Mouse (Mus musculus) brain, adult 2 months (tissue): ENCODE measurements at regions not wholly inside any gene's neighbourhood (a gene's known extent, or its start where the extent isn't known, plus 50 kb on each side); places are given as distances from the start of the nearest gene placed in this dataset.
"Not testable (repeated sequence)": the region's sequence is repeated elsewhere in the genome, so short reads cannot be mapped to it uniquely, and the experiment has no call there.

Experiments
- DNase-seq: peaks from one replicate; pipeline ENCODE4 v3.0.0; 2011; ENCODE audit warnings: low read depth, low spot score

DNA sequence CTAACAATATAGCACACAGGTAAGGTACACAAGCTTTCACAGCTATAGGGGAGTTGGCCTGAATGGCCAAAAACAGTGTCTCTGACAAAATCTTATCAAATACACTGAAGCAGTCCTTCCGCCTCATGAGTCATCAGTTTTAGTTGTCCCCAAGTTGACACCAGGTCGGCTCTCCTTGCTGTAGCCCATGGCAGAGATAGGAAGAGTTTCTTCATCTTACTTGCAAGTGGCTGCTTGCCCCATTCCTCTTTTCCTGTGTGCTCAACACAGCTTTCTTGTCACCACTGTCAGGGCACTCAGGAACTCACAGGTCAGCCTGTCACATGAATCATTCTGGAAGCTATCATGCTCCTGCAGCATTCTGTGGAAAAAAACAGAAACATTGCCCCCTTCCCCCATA is 77.1 kb downstream of the Olfr721-ps1 start:
- DNase-seq = not testable (repeated sequence)

DNA sequence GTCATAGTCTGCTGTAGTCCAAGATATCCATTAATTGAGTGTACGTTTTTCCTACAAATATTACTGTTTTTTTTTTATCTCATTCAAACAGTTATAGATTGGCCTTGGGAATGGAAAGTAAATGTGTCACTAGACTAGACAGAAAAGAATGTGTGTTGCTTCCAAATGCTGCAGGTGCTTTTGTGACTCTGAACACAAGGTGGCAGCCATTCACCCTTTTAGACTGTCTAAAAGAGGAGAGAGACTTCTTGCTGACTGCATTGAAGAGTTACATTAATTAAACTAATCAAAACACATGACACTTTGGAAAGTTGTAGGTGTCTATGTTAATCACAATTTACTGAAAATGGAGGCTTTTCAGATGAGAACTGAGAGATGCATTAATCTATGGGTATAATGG is 80.7 kb downstream of the Olfr721-ps1 start:
- DNase-seq = peak; percentile 61

- DNase-seq = peak; percentile 37
These were observed 85.3 kb downstream of the Olfr721-ps1 start for GRCm38 (mm10) chr14:14486356-14486755.

- no peak for DNase-seq
These were observed 89.4 kb downstream of the Olfr721-ps1 start for GRCm38 (mm10) chr14:14490501-14490900.

DNA sequence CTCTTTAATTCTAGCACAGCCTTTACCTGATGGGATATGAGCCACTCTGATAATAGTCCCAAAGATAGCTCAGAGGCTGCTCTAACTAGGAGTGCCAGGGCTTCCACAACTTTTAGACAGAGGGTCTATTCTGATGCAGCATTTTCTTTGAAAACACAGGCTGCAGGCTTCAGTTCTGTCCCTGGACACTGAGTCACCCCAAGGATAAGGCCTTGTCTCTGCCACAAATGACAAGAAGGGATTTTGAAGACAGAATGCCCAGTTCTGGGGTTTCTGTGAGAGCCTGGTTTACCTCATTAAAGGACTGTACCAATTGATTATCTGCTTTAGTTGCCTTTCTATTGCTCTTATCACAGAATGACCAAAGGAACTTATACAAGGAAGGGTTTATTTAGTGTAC is 90.9 kb downstream of the Olfr721-ps1 start:
- DNase-seq = no peak

GRCm38 (mm10) chr14:14511927-14512326 is 110.8 kb downstream of the Olfr721-ps1 start:
- no peak for DNase-seq

- DNase-seq = no peak
These were observed 112.0 kb downstream of the Olfr721-ps1 start for GRCm38 (mm10) chr14:14513056-14513455.

DNA sequence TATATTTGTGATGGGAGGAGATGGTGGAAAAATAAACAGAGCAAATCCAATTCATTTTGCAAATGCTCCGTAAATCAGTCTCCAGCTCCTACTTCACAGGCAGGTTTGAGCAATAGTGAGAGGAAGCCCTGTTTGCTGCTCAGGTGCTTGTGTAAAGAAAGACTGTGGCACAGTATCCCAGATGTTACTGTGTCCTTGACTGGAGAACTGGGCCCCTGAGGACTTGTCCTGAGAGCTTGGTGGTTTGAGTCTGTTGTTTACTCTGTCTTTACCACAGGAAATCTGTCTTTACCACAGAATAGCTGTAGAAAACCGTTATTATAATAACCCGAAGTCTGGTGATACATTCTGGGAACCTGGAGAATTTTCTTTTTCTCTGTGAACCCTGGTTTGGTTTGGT is 112.4 kb downstream of the Olfr721-ps1 start:
- no peak for DNase-seq

DNA sequence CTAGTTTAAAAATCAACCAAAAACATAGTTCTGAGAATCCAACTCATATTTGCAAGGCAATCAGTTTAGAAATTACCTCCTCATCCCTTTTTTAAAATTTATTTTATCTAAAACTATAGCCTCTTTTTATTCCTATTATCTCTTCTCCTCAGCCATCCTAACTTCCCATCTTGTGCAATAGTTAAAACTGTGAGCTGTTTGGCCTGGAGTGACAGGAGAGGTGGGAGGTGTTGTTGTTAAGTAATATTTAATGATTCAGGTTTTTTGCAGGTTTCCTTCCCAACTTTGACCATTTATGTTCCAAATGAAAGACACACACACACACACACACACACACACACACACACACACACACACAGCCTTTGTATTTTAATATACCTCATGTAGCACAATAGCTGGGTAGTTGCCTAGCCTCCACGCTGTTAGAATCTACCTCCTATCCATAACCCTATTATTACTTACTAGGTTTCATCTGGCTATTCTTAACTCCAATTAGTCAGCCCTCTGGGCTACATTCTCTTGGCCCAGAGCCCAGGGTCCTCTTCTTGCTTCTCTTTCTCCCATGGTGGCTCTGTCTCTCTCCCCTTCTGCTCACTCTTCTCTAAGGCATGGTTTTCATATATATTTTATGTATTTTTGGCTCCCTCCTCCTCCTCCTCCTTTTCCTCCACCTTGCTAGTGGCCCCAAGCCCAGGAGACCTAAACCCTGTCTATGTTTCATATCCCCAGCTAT is 113.5 kb downstream of the Olfr721-ps1 start:
- DNase-seq = peak; percentile 27

DNA sequence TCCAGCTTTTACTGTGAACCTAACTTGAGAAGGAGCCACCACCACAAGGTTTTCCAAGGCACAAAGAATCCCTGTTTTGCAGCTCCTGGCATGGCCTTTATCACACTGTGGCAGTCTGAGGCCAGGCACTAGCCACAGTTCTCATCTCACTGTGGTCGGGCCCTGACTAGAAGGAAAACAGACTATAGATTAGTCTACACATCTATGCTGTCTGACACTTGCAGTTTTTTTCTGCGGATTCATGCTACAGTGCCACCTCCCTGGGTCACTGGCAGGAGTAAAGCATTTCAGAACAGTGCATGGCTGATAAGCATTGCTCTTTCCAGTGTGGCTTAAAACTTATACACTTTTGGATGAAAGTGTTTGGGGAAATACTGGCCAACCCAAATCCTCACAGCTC is 114.3 kb downstream of the Olfr721-ps1 start:
- no peak for DNase-seq

DNA sequence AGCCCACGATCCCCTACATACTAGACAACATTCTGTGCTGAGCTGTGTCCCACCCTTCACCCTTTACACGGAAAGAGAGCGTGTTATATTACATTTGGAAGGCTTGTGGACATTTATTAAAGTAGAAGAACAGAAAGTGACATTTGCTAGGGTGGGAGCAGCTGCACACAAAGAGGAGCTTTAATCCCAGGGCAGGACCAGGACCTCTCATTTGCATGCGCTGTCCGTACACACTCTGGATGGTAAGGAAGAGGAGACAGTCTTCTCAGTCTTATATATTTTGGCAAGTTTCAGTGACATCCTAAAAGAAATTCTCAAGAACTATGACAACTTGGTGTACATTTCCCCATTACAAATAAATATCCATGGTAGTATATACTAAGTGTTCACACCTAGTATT is 114.8 kb downstream of the Olfr721-ps1 start:
- DNase-seq = no peak

DNA sequence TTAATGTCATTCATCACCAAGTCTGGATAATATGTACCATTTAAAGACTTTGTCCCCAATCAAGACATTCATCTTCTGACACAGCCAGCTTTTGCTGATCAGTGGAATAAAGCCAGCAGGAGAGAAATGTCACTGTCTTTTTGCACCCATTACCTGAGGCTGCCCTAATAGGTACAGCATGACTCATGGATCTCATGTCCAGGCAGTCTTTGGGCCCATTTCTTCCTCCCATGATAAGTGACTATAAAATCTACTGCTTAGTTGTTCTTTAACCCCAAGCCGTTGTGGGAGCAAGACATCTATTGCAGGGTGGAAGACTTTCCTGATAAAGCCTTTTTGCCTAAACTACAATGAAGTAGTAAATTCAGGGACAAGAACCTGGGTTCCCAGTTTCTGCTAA is 116.9 kb downstream of the Olfr721-ps1 start:
- no peak for DNase-seq

DNA sequence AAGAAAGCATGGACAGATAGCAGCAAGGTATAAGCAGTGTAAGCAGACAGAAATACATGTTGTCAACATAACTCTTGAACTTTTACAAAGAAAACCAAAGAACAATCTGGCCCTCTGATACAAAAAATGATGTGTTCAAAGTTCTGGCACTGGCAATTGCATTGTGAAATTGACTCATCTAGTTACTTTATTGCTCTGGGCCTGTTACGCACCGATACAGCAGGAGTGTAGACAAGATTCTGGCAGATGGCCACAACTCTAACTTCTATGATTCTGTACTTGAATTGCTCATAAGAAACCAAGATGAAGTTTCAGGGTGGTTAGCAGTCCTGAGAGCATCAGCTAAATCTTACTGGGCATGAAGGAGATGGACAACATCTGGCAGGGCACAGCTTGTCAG is 117.7 kb downstream of the Olfr721-ps1 start:
- DNase-seq = peak; percentile 10

- peak; percentile 34 for DNase-seq
These were observed 119.1 kb downstream of the Olfr721-ps1 start for GRCm38 (mm10) chr14:14520195-14520594.

DNA sequence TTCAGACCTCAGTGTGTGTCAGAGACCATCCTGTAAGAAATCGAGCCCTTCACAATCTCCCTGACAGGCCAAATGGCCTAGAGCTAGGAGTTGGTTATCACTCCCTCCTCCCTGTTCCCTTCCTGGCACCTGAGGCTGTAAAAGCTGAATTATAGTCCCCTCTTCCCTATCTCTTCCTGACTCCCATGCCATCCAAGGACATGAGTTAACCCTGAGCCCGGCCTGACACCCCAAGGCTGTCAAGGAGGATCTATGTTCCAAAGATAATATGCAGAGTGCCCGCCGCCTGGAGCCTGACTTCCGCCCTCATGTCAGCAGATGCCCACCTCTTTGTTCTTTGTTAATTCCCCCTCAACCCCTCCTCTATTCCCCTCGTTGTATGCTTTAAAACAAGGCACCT is 120.2 kb downstream of the Olfr721-ps1 start:
- DNase-seq = not testable (repeated sequence)

DNA sequence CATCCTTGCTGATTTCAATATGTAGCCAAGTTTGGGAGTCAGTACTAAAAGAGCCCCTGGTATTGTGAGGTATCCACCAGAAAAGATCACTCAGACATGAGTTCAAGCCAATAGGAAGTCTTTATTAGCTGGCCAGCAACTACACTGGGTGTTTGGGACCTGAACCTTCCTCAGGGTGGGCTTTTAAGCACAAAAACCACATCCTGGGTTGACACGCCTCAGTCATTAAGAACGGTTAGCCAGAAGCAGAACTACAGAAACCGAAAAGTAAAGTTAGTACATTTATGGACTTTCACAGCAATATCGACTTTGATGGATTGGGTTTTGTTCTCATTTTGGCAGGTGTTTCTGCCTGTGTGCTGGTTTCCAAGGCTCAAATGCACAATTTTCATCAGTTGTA is 124.1 kb downstream of the Olfr721-ps1 start:
- no peak for DNase-seq

- DNase-seq = no peak
These were observed 127.3 kb downstream of the Olfr721-ps1 start for GRCm38 (mm10) chr14:14528437-14528836.

GRCm38 (mm10) chr14:14541206-14541605 is 140.1 kb downstream of the Olfr721-ps1 start:
- DNase-seq = no peak

GRCm38 (mm10) chr14:14541705-14542104 is 140.6 kb downstream of the Olfr721-ps1 start:
- DNase-seq = no peak

GRCm38 (mm10) chr14:14544236-14544635 is 143.1 kb downstream of the Olfr721-ps1 start:
- DNase-seq = no peak

GRCm38 (mm10) chr14:14552201-14552600 is 149.9 kb upstream of the Slc4a7 start:
- DNase-seq = no peak

- DNase-seq = no peak
These were observed 127.2 kb upstream of the Slc4a7 start for GRCm38 (mm10) chr14:14574851-14575250.

GRCm38 (mm10) chr14:14591939-14592338 is 110.1 kb upstream of the Slc4a7 start:
- no peak for DNase-seq

- no peak for DNase-seq
These were observed 107.3 kb upstream of the Slc4a7 start for GRCm38 (mm10) chr14:14594753-14595152.
